Mouse (Mus musculus) spleen, adult 2 months (tissue): ENCODE data around the gene Sh3gl2. TPM values are rescaled to one million over a fixed set of nuclear protein-coding genes. Genes with fewer than 3 reads are reported as not detected.

Source experiments
- DNase-seq, 2 experiments: peaks; one replicate each; pipeline versions ENCODE4 v3.0.0 to v3.0.0-alpha.2; 2012 to 2021; ENCODE audit warnings: low spot score in 2 of 2, low read depth in 1 of 2
- H3K27ac ChIP-seq: fragments of 200-500 bp; 2 replicates; pipeline ENCODE4 v1.5.1; 2012; ENCODE audit warnings: low read length, inconsistent platforms; ENCODE audit not compliant: insufficient read depth
- H3K27me3 ChIP-seq: fragments of 200-500 bp; 2 replicates; pipeline ENCODE4 v1.6.1; 2012; ENCODE audit warnings: mild to moderate bottlenecking, moderate library complexity, low read length, inconsistent platforms; ENCODE audit not compliant: control insufficient read depth, insufficient read depth
- H3K36me3 ChIP-seq: fragments of 200-500 bp; 2 replicates; pipeline ENCODE4 v1.6.1; 2012; ENCODE audit warnings: mild to moderate bottlenecking, low read length, inconsistent platforms; ENCODE audit not compliant: control insufficient read depth, insufficient read depth
- H3K4me1 ChIP-seq: fragments of 200-500 bp; 2 replicates; pipeline ENCODE4 v1.6.1; 2011; ENCODE audit warnings: inconsistent platforms; ENCODE audit not compliant: control insufficient read depth, insufficient read depth, insufficient read length
- H3K4me3 ChIP-seq: fragments of 200-500 bp; 2 replicates; pipeline ENCODE4 v1.5.1; 2011; ENCODE audit warnings: mild to moderate bottlenecking, inconsistent platforms; ENCODE audit not compliant: insufficient read depth, insufficient read length; ENCODE audit errors: extremely low read depth
- CTCF ChIP-seq: fragments of 200-500 bp; IDR thresholded peaks from 2 replicates; pipeline ENCODE4 v1.5.1; 2011; ENCODE audit warnings: mild to moderate bottlenecking, inconsistent platforms; ENCODE audit not compliant: insufficient read depth, insufficient read length, insufficient replicate concordance; ENCODE audit errors: extremely low read depth
- POLR2A ChIP-seq: fragments of 200-500 bp; IDR thresholded peaks from 2 replicates; pipeline ENCODE4 v1.6.1; 2011; ENCODE audit warnings: low read depth, low read length, inconsistent platforms
- WGBS: fragments of 180-500 bp; shearing (Covaris S2); methylation state at CpG from one replicate; pipeline ENCODE4 v1.1.7; 2018; 5-methylcytosine and 5-hydroxymethylcytosine counted together
- polyA plus RNA-seq: library from polyadenylated mRNA; depleted of rRNA; stranded (reverse); fragments of >200 nt; gene quantifications from 2 replicates; pipeline ENCODE4 v1.2.3, GENCODE M21; 2012

Sh3gl2 gene
- polyA plus RNA-seq, 1 experiment: 0.12 TPM

- 82% methylated on average over 8 of the region's 8 CpGs for WGBS
- DNase-seq: no peak
- no peaks in the 10 kb centered on the region for H3K4me1 ChIP-seq
- H3K4me3 ChIP-seq: no peak overlapping the region
- TF ChIP-seq POLR2A (no peak), CTCF (no peak)
- no peaks in the 10 kb centered on the region for H3K27me3 ChIP-seq
- H3K27ac ChIP-seq: no peak overlapping the region
- H3K36me3 ChIP-seq: no peaks in the 10 kb centered on the region
Observed at GRCm38 (mm10) chr4:85255771-85256389, 51.0 kb downstream of the Sh3gl2 start.

DNA sequence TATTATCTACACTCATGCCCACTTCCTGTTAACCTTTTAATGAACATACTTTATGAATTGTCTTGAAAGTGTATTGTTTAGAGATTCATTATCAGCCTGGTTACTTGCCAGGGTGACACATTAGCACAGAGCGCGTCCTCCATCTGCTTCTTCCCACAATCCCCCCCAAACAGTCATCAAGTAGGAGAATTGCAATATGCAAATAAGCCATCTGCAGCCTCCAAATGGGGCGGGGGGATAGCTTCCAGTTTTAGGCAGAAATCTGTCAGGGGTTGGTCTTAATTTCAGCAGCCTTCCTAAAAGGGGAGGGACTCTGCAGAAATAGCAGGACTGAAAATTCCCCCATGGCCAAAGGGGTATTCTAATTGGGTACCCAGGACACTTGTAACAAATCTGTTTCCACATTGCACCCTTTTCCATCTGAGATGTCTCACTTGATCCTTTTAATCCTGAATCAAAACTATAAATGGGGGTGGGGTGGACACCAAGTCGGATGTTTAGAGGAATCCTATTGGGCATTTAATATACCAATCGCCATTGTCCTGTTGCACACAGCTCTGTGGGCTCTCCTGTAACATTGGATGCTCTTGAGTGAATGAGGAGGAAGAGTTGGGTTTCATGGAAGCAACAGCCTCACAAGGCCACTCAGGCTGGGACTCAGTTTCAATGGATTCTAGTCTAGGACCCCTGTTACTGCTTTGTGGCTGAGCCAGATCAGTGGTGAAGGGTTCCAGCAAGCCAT is 51.7 kb downstream of the Sh3gl2 start:
- no peak overlapping the region for H3K4me3 ChIP-seq
- no peaks in the 10 kb centered on the region for H3K4me1 ChIP-seq
- no peaks in the 10 kb centered on the region for H3K36me3 ChIP-seq
- TF ChIP-seq CTCF: no peak
- TF ChIP-seq POLR2A: no peak
- no peaks in the 10 kb centered on the region for H3K27me3 ChIP-seq
- H3K27ac ChIP-seq: no peak overlapping the region
- no peak for DNase-seq
- WGBS: 88% methylated on average over 5 of the region's 5 CpGs

DNA sequence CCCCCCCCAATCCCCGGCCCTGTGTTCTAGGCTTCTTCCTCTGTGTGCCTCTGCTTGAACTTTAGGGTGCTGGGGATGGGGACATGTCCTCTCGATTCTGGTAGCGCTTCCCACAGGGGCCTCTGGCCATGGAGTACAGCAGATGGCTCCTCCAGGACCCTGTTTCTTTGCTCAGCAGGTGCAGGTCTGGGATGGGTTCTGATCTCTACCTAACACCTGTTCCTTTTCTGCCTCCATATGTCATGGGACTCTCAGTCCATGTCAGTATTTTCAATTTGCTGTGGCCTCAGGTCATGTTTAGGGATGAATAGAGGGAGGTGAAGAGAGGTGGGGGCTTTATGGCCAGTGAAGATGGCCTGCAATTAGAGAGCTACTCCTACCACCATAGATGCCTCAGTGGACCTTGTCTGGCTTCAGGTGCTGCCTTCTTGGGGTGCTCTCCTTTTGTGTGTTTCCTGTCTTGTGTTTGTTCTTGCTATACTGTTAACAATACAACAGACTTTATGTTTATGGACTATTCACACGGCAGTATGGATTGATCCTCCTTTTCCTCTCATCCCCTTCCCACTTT is 52.9 kb downstream of the Sh3gl2 start:
- no peaks in the 10 kb centered on the region for H3K36me3 ChIP-seq
- no peaks in the 10 kb centered on the region for H3K27me3 ChIP-seq
- H3K27ac ChIP-seq: no peak overlapping the region
- DNase-seq: no peak
- TF ChIP-seq POLR2A (no peak), CTCF (no peak)
- no peak overlapping the region for H3K4me3 ChIP-seq
- 81% methylated on average over 4 of the region's 4 CpGs for WGBS
- no peaks in the 10 kb centered on the region for H3K4me1 ChIP-seq

DNA sequence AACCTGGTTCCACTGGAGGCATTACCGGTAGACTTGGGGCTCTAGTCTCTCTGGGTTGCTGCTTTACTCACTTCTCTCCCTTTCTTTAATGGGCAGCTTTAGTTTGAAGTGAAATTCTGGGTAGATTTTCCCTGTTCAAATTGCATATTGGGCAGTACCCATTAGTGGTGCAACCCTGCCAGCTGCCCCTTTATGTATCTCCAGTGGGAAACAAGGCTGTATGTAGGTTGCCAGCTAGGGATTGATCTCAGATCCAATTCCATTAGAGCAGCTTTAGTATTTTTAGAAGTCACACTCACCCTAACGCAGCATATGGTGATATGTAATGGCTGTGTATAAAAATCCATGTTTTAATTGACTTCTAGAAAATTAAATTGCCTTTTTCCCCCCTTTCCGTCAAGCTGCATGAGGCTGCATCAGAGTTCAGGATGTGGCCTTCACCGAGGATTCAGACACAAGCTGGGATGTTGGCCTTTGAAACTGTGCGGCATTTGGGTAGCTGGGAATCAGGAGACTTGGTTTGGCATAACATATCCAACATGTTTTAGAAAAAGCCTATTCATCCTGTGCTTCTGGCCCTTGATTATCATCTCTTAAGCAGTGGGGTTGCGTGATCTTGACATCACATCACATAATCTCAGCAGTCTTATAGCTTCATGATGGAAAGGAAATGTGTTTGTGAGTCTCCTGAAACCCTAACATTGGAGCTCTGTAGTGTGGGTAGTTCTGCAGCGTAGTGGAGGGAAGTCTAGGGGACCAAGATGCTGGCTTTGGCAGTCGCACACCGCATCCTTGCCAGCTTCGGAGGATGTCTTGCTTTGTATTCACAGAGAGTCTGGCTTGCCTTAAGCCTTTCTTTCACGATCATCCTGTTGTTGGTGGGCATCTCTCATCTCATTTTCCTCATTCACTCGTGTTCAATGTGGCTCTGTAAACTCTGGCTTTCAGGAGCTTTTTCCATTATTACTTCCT is 56.0 kb downstream of the Sh3gl2 start:
- Histone ChIP-seq H3K27me3 (no peaks in the 10 kb centered on the region), H3K4me1 (no peaks in the 10 kb centered on the region), H3K4me3 (no peak overlapping the region), H3K27ac (no peak overlapping the region), H3K36me3 (no peaks in the 10 kb centered on the region)
- TF ChIP-seq POLR2A (no peak), CTCF (no peak)
- 89% methylated on average over 12 of the region's 12 CpGs for WGBS
- no peak for DNase-seq

GRCm38 (mm10) chr4:85262146-85262545 is 57.2 kb downstream of the Sh3gl2 start:
- no peak overlapping the region for H3K4me3 ChIP-seq
- no peaks in the 10 kb centered on the region for H3K27me3 ChIP-seq
- TF ChIP-seq POLR2A: no peak
- no peak for TF ChIP-seq CTCF
- no peak overlapping the region for H3K27ac ChIP-seq
- no peak for DNase-seq
- no peaks in the 10 kb centered on the region for H3K4me1 ChIP-seq
- 74% methylated on average over 6 of the region's 6 CpGs for WGBS
- H3K36me3 ChIP-seq: no peaks in the 10 kb centered on the region

- H3K27ac ChIP-seq: no peak overlapping the region
- WGBS: 94% methylated on average over 13 of the region's 13 CpGs
- no peaks in the 10 kb centered on the region for H3K36me3 ChIP-seq
- H3K4me1 ChIP-seq: no peaks in the 10 kb centered on the region
- H3K27me3 ChIP-seq: no peaks in the 10 kb centered on the region
- no peak overlapping the region for H3K4me3 ChIP-seq
- DNase-seq: no peak
- TF ChIP-seq POLR2A (no peak), CTCF (no peak)
Observed at GRCm38 (mm10) chr4:85262606-85263005, 57.7 kb downstream of the Sh3gl2 start.
